18 mouse cellular contexts compared by ENCODE assay signal in the genomic region with DNA sequence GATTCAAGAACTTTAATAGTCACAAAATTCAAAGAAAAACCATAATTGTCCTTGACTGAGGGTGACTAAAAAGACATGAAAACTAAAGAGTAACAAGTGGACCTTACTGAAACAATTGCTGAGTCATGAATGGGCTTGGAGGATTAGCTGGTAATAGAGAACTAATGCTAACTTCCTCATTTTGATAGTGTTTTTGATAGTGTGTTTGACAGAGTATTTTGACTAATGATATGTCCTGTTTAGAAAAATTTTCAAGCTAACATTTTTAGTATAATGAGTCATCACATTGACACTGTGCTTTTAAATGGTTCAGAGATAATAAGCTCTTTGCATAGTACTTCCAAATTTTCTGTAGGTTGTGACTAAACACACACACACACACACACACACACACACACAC. TPM values are rescaled to one million over a fixed set of nuclear protein-coding genes. Genes with fewer than 3 reads are reported as not detected.
"Had no signal": no experiment of that assay in that cellular context is flagged by ENCODE, and none has a peak within 500 bp of the region (broad histone marks: within the 10 kb centered on the region; RNA-seq: fewer than 3 reads in every experiment).

No protein-coding gene starts in this region.

- H3K36me3 ChIP-seq: limb, embryonic 12.5 days; midbrain, embryonic 12.5 days; neural tube, embryonic 13.5 days; stomach, embryonic 15.5 days had no signal

- H3K27me3 ChIP-seq: limb, embryonic 12.5 days; midbrain, embryonic 12.5 days; neural tube, embryonic 13.5 days; stomach, embryonic 15.5 days had no signal

- DNase-seq: kidney, adult 8-10 months; kidney, postnatal 25 days; layer of hippocampus, adult 9-11 months; layer of hippocampus, postnatal 36 days; liver; lung, adult 2 months; lung, postnatal 4 days; right cerebral cortex, postnatal 14 days; thymus, postnatal 4 days had no signal

- H3K4me2 ChIP-seq: limb, embryonic 12.5 days; midbrain, embryonic 12.5 days; neural tube, embryonic 13.5 days; stomach, embryonic 15.5 days had no signal

- H3K27ac ChIP-seq: limb, embryonic 12.5 days; liver, embryonic 14.5 days; midbrain, embryonic 12.5 days; neural tube, embryonic 13.5 days; stomach, embryonic 15.5 days had no signal

- H3K4me3 ChIP-seq: limb, embryonic 12.5 days; midbrain, embryonic 12.5 days; neural tube, embryonic 13.5 days; stomach, embryonic 15.5 days had no signal

- H3K4me1 ChIP-seq: limb, embryonic 12.5 days; midbrain, embryonic 12.5 days; neural tube, embryonic 13.5 days; stomach, embryonic 15.5 days had no signal

- H3K9ac ChIP-seq: limb, embryonic 12.5 days; liver, embryonic 14.5 days; midbrain, embryonic 12.5 days; neural tube, embryonic 13.5 days; stomach, embryonic 15.5 days had no signal

- H3K9me3 ChIP-seq: limb, embryonic 12.5 days; midbrain, embryonic 12.5 days; neural tube, embryonic 13.5 days; stomach, embryonic 15.5 days had no signal

- ATAC-seq: lung, postnatal 0 days; midbrain, embryonic 16.5 days had no signal

RNA-seq across cellular contexts. Expression of gene Acot12, which starts 13.4 kb away (rescaled TPM):
- total RNA-seq: megakaryocyte-erythroid progenitor cell, adult 5-6 weeks had no signal
- polyA plus RNA-seq: limb, embryonic 12.5 days; lung, adult 2 months; lung, postnatal 0 days; midbrain, embryonic 12.5 days; neural tube, embryonic 13.5 days; spleen, adult 2 months had no signal
